Mouse (Mus musculus) embryonic facial prominence, embryonic 15.5 days (tissue): ENCODE results near the gene Iqck. TPM values are rescaled to one million over a fixed set of nuclear protein-coding genes. Genes with fewer than 3 reads are reported as not detected.

ENCODE experiments used
- ATAC-seq: fragments of 200-750 bp; cut with Nextera tagmentation; 2 replicates; pipeline ENCODE4 v1.8.0; 2017; ENCODE audit warnings: low read depth, moderate TSS enrichment; ENCODE audit not compliant: insufficient number of reproducible peaks, low FRiP score, low TSS enrichment
- H3K27ac ChIP-seq: fragments of 300-500 bp; sonication (generic); replicated peaks from 2 replicates; pipeline ENCODE4 v1.5.1; 2015; ENCODE audit warnings: mild to moderate bottlenecking, inconsistent platforms
- H3K27me3 ChIP-seq: fragments of 300-500 bp; sonication (generic); 2 replicates; pipeline ENCODE4 v1.6.1; 2015; ENCODE audit warnings: inconsistent platforms
- H3K36me3 ChIP-seq: fragments of 300-500 bp; sonication (generic); 2 replicates; pipeline ENCODE4 v1.6.1; 2015; ENCODE audit warnings: mild to moderate bottlenecking, inconsistent platforms
- H3K4me1 ChIP-seq: fragments of 300-500 bp; sonication (generic); 2 replicates; pipeline ENCODE4 v1.6.1; 2015; ENCODE audit warnings: inconsistent platforms
- H3K4me2 ChIP-seq: fragments of 300-500 bp; sonication (generic); replicated peaks from 2 replicates; pipeline ENCODE4 v1.6.1; 2015; ENCODE audit warnings: mild to moderate bottlenecking, inconsistent platforms
- H3K4me3 ChIP-seq: fragments of 300-500 bp; sonication (generic); replicated peaks from 2 replicates; pipeline ENCODE4 v1.5.1; 2015; ENCODE audit warnings: mild to moderate bottlenecking, inconsistent platforms
- H3K9ac ChIP-seq: fragments of 300-500 bp; sonication (generic); 2 replicates; pipeline ENCODE4 v1.6.1; 2015; ENCODE audit warnings: inconsistent platforms
- H3K9me3 ChIP-seq: fragments of 300-500 bp; sonication (generic); replicated peaks from 2 replicates; pipeline ENCODE4 v1.6.1; 2016; ENCODE audit warnings: inconsistent platforms
- WGBS: fragments of 180-500 bp; shearing (Covaris S2); methylation state at CpG from one replicate; pipeline ENCODE4 v1.1.7; 2015; 5-methylcytosine and 5-hydroxymethylcytosine counted together
- polyA plus RNA-seq: library from polyadenylated mRNA; unstranded; fragments of >200 nt; fragmentation: Nextera tagmentation; extraction: Ambion mirVana; gene quantifications from 2 replicates; pipeline ENCODE4 v1.2.1, GENCODE M21; 2015

The Iqck gene
- polyA plus RNA-seq, 1 experiment from 2014 or later, result 5.4 TPM

GRCm38 (mm10) chr7:118979121-118979520 is 123.6 kb downstream of the Iqck start:
- Histone ChIP-seq H3K4me3 (no peak overlapping the region), H3K9me3 (no peaks in the 10 kb centered on the region), H3K27ac (no peak overlapping the region), H3K4me1 (peaks cover 9% of the 10 kb centered on the region; the same call in 1 of the 2 replicates), H3K27me3 (no peaks in the 10 kb centered on the region), H3K36me3 (peaks cover 51% of the 10 kb centered on the region), H3K4me2 (no peak overlapping the region), H3K9ac (no peak overlapping the region)
- 90% methylated on average over 7 of the region's 7 CpGs for WGBS
- no peak for ATAC-seq

DNA sequence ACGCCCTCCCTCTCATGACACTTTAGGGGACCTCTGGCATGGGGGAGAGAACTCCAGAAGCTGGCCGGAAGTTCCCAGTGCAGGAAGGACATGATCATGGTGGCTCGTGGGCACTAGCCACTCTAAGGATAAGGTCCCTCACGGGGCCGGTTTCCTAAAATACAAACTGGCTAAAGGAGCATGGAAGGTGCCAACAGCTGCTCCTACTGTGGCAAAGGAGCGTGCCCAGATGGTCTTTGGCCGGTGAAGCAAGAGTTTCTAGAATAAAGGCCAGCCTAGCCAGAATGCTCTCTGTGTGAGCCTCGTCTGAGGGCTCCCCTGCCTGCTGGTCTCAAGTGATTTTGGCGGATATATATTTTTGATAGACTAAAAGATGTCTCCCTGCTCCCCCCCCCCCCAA is 124.2 kb downstream of the Iqck start:
- no peak overlapping the region for H3K9ac ChIP-seq
- H3K4me3 ChIP-seq, result no peak overlapping the region
- no peak for ATAC-seq
- H3K27ac ChIP-seq, result no peak overlapping the region
- no peak overlapping the region for H3K4me2 ChIP-seq
- H3K9me3 ChIP-seq, result no peaks in the 10 kb centered on the region
- no peaks in the 10 kb centered on the region for H3K27me3 ChIP-seq
- H3K4me1 ChIP-seq, result peaks cover 9% of the 10 kb centered on the region; the same call in 1 of the 2 replicates
- H3K36me3 ChIP-seq, result peaks cover 49% of the 10 kb centered on the region
- WGBS, result 88% methylated on average over 9 of the region's 9 CpGs

- Histone ChIP-seq H3K4me3 (no peak overlapping the region), H3K4me1 (peaks cover 4% of the 10 kb centered on the region; the same call in 1 of the 2 replicates), H3K36me3 (peaks cover 42% of the 10 kb centered on the region), H3K9me3 (no peaks in the 10 kb centered on the region), H3K4me2 (no peak overlapping the region), H3K9ac (no peak overlapping the region), H3K27ac (no peak overlapping the region), H3K27me3 (no peaks in the 10 kb centered on the region)
- WGBS, result 76% methylated on average over 4 of the region's 4 CpGs
- ATAC-seq, result no peak
These were observed 125.8 kb downstream of the Iqck start for GRCm38 (mm10) chr7:118981346-118981745.

DNA sequence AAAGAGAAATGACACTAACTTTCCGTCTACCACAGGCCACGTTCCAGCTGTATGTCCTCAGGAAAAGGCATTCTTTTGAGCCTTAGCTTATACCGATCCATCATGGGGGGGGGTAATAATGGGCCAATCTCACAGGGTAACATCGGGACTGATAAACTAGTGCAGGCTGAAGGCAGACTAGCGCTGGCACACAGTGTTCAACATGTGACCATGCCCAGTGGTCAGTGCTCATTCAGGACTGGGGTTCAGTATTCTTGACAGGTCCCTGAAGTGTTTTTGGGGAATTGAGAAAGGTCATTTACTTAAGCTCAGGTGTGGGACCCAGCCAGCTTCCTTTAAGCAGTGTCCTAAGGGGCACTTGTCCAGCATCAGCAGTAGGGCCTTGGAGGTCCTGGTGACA is 126.3 kb downstream of the Iqck start:
- Histone ChIP-seq H3K4me1 (no peaks in the 10 kb centered on the region; the same call in 1 of the 2 replicates), H3K4me3 (no peak overlapping the region), H3K4me2 (no peak overlapping the region), H3K27me3 (no peaks in the 10 kb centered on the region), H3K9me3 (no peaks in the 10 kb centered on the region), H3K27ac (no peak overlapping the region), H3K36me3 (peaks cover 40% of the 10 kb centered on the region), H3K9ac (no peak overlapping the region)
- no peak for ATAC-seq
- WGBS, result 88% methylated on average over 5 of the region's 5 CpGs

- Histone ChIP-seq H3K9me3 (no peaks in the 10 kb centered on the region), H3K36me3 (peaks cover 35% of the 10 kb centered on the region), H3K4me2 (no peak overlapping the region), H3K27ac (no peak overlapping the region), H3K4me3 (no peak overlapping the region), H3K9ac (no peak overlapping the region), H3K27me3 (no peaks in the 10 kb centered on the region), H3K4me1 (peaks cover under 1% of the 10 kb centered on the region; the same call in 1 of the 2 replicates)
- ATAC-seq, result no peak
- 89% methylated on average over 4 of the region's 4 CpGs for WGBS
These were observed 127.0 kb downstream of the Iqck start for GRCm38 (mm10) chr7:118982586-118982985.

GRCm38 (mm10) chr7:118983961-118984360 is 128.4 kb downstream of the Iqck start:
- no peak for ATAC-seq

DNA sequence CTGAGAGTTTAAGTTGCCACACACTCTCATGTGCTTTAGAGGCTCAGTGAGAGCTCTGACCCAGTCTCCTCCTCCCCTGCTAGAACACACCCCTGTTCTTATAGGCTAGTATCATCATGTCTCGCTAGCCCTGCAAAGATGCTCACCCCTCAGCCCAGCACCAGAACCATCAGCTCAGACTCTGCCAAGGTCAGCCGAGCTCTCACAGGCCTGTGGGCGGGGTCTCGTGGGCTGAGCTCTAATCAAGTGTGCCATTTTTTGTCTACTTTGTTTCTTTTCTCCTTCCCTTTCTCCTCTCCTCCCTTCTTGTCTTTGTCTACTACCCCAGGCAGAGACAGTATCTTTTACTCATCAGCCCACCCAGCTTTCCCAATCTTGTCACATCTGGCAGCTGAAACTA is 130.2 kb downstream of the Iqck start:
- no peak for ATAC-seq
- WGBS, result 71% methylated on average over 4 of the region's 4 CpGs

More at GRCm38 (mm10) chr7:118983961-118984360, 128.4 kb downstream of the Iqck start:
- H3K27me3 ChIP-seq, result no peaks in the 10 kb centered on the region
- H3K4me1 ChIP-seq, result peaks cover 4% of the 10 kb centered on the region; the same call in 1 of the 2 replicates
- H3K4me3 ChIP-seq, result no peak overlapping the region
- H3K9ac ChIP-seq, result no peak overlapping the region
- no peak overlapping the region for H3K4me2 ChIP-seq
- whole genome bisulfite sequencing, result 86% methylated on average over 19 of the region's 19 CpGs
- peaks cover 35% of the 10 kb centered on the region for H3K36me3 ChIP-seq
- H3K9me3 ChIP-seq, result no peaks in the 10 kb centered on the region
- H3K27ac ChIP-seq, result no peak overlapping the region

DNA sequence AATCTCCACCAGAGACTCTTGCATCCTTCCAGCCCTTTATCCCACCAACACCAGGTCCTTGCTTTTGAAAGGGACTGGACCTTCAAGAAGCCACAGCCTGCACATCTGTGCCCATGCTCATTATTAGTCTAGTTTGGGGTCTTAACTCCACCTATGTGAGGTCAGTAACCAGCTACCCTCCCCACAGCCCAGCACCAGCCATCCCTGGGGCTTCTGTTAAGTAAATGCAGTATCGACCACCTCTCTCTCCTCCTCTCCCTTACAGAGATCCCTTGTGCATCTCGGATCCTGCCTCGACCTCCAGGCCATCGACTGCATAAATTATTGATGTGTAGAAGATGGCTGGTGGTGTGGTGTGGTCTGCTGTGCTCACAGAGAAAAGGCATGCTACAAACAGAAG is 130.8 kb downstream of the Iqck start:
- Histone ChIP-seq H3K4me1 (peaks cover 12% of the 10 kb centered on the region), H3K9me3 (no peaks in the 10 kb centered on the region), H3K36me3 (peaks cover 24% of the 10 kb centered on the region), H3K27me3 (no peaks in the 10 kb centered on the region), H3K9ac (no peak overlapping the region), H3K4me2 (no peak overlapping the region), H3K27ac (no peak overlapping the region), H3K4me3 (no peak overlapping the region)
- no peak for ATAC-seq
- 77% methylated on average over 4 of the region's 4 CpGs for WGBS

More for the DNA sequence above, 130.2 kb downstream of the Iqck start:
- Histone ChIP-seq H3K27ac (no peak overlapping the region), H3K36me3 (peaks cover 26% of the 10 kb centered on the region), H3K9me3 (no peaks in the 10 kb centered on the region), H3K4me1 (peaks cover 7% of the 10 kb centered on the region), H3K4me2 (no peak overlapping the region), H3K4me3 (no peak overlapping the region), H3K9ac (no peak overlapping the region), H3K27me3 (no peaks in the 10 kb centered on the region)

DNA sequence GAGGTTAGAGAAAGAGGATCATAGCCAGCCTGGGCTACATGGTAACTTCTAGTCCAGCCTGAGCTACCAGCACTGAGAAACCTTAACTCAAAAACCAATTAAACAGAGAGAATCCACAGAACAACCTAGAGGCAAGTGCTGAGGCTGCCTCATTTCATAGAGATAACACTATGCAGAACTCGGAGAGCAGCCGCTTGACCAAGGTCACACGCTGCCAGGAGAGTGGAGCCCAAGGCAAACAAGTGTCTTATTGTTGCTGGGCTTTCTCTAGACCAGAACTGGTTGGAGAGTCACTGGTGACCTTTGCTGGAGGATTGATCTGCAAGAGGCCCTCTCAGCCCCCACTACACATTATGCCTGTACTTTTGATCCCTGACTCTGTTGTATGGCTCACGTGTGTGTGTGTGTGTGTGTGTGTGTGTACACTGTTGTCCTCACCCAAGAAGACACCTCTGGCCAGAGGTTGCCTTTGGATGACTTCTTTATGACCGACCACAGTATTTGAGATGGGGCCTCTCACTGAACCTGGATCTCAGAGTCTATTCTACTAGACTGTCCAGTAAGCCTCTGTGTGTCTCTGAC is 133.8 kb downstream of the Iqck start:
- Histone ChIP-seq H3K27ac (no peak overlapping the region), H3K4me3 (no peak overlapping the region), H3K27me3 (no peaks in the 10 kb centered on the region), H3K9me3 (no peaks in the 10 kb centered on the region), H3K4me2 (no peak overlapping the region), H3K9ac (no peak overlapping the region), H3K36me3 (peaks cover under 1% of the 10 kb centered on the region; the same call in 1 of the 2 replicates), H3K4me1 (peaks cover 42% of the 10 kb centered on the region)
- WGBS, result 64% methylated on average over 5 of the region's 5 CpGs
- ATAC-seq, result no peak

- H3K36me3 ChIP-seq, result no peaks in the 10 kb centered on the region
- 72% methylated on average over 6 of the region's 6 CpGs for WGBS
- H3K9me3 ChIP-seq, result no peaks in the 10 kb centered on the region
- ATAC-seq, result no peak
- no peak overlapping the region for H3K4me3 ChIP-seq
- H3K4me2 ChIP-seq, result no peak overlapping the region
- H3K27ac ChIP-seq, result no peak overlapping the region
- H3K27me3 ChIP-seq, result no peaks in the 10 kb centered on the region
- H3K4me1 ChIP-seq, result peaks cover 46% of the 10 kb centered on the region
- no peak overlapping the region for H3K9ac ChIP-seq
These were observed 134.7 kb downstream of the Iqck start for GRCm38 (mm10) chr7:118990282-118990681.

GRCm38 (mm10) chr7:118991341-118991884 is 135.9 kb downstream of the Iqck start:
- ATAC-seq, result no peak
- no peak overlapping the region for H3K9ac ChIP-seq
- H3K4me3 ChIP-seq, result no peak overlapping the region
- H3K4me1 ChIP-seq, result peaks cover 54% of the 10 kb centered on the region
- no peaks in the 10 kb centered on the region for H3K36me3 ChIP-seq
- no peak overlapping the region for H3K4me2 ChIP-seq
- H3K27me3 ChIP-seq, result no peaks in the 10 kb centered on the region
- H3K9me3 ChIP-seq, result no peaks in the 10 kb centered on the region
- WGBS, result 48% methylated on average over 4 of the region's 4 CpGs
- H3K27ac ChIP-seq, result no peak overlapping the region
